Mouse (Mus musculus): ENCODE results near the gene Acap2. TPM values are rescaled to one million over a fixed set of nuclear protein-coding genes. Genes with fewer than 3 reads are reported as not detected.

Gene Acap2
- polyA plus RNA-seq, 1 experiment from 2014 or later, result 17.2 TPM

DNA sequence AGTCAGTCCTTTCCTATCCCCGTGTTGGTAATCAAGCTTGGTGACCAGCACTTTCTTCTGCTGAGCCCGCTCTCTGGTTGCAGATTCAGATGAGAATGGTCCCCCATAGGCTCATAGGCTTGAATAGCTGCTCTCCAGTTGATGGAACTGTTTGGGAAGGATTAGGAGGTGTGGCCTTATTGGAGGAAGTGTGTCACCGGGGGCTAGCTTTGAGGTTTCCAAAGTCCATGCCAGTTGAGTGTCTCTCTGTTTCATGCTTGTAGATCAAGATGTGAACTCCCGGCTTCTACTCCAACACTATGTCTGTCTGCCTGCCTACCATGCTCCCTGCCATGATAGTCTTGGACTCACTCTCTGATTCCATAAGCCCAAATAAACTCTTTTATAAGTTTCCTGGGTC is 14.2 kb upstream of the Acap2 start:
- H3K4me3 ChIP-seq (ENCODE audit: low read depth, low read length), result no peak overlapping the region
- DNase-seq (ENCODE audit: low spot score) (no peak), ATAC-seq (replicated peaks; ENCODE audit: low FRiP score) (no peak)
- no peak overlapping the region for H3K9ac ChIP-seq (ENCODE audit: low read depth, low read length)
- H3K4me2 ChIP-seq, result no peak overlapping the region
- H3K27ac ChIP-seq (ENCODE audit: low read depth, low read length), result no peak overlapping the region
- H3K9me3 ChIP-seq (ENCODE audit: control insufficient read depth, low read length), result no peaks in the 10 kb centered on the region; the same call in 1 of the 2 replicates
- H3K4me1 ChIP-seq (replicated peaks; ENCODE audit: control insufficient read depth, insufficient read depth, low read length), result no peaks in the 10 kb centered on the region
- WGBS, result 87% methylated on average over 4 of the region's 4 CpGs
- H3K27me3 ChIP-seq (replicated peaks; ENCODE audit: control insufficient read depth, insufficient read depth, low read length), result no peaks in the 10 kb centered on the region
- H3K36me3 ChIP-seq (ENCODE audit: control insufficient read depth, insufficient read depth, low read length), result no peaks in the 10 kb centered on the region

DNA sequence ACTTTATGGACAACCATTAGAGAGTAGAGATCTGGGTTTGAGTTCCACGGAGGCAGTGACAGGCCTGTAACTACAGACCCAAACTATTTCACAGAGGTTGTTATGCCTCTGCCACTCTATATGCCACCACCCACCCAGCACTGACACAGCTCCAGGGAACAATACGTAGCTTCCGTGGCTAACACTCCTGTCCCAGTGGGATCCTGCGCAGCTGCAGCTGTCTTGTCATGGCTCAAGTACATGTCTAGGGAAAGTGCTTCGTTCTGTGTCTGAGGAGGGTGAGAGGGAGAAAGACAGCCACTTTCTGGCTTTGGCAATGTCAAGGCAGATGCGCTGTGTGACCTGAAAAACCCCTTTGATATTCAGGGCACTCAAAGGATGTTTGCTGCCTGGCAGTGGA is 12.4 kb upstream of the Acap2 start:
- Histone ChIP-seq H3K9ac (ENCODE audit: low read depth, low read length) (no peak overlapping the region), H3K36me3 (ENCODE audit: control insufficient read depth, insufficient read depth, low read length) (no peaks in the 10 kb centered on the region), H3K4me3 (ENCODE audit: low read depth, low read length) (no peak overlapping the region), H3K4me1 (replicated peaks; ENCODE audit: control insufficient read depth, insufficient read depth, low read length) (no peaks in the 10 kb centered on the region; the same call in 1 of the 2 replicates), H3K9me3 (ENCODE audit: control insufficient read depth, low read length) (no peaks in the 10 kb centered on the region; the same call in 1 of the 2 replicates), H3K27ac (ENCODE audit: low read depth, low read length) (no peak overlapping the region), H3K27me3 (replicated peaks; ENCODE audit: control insufficient read depth, insufficient read depth, low read length) (peaks cover 4% of the 10 kb centered on the region; the same call in 1 of the 2 replicates), H3K4me2 (no peak overlapping the region)
- ATAC-seq (replicated peaks; ENCODE audit: low FRiP score), result no peak
- 84% methylated on average over 6 of the region's 6 CpGs for WGBS
- no peak for DNase-seq (ENCODE audit: low spot score)

DNA sequence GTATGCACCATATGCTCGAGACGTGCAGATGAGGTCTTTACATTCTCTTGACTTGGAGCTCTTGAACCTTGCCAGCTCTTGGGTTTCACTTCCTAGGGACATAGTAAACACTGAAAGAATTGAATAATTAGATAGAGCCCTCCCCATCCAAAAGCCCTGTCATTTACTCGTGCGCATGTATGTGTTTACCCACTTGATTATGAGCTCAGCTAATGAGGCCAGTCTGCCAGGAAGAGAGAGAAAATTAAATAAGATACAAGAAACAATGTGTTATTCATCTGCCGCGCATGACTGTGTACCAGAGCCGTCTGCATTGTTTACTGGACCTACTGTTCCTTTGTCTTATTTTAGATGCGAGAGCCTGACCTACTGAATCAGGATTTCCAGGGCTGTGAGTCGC is 10.5 kb upstream of the Acap2 start:
- WGBS, result 76% methylated on average over 9 of the region's 9 CpGs
- Histone ChIP-seq H3K36me3 (ENCODE audit: control insufficient read depth, insufficient read depth, low read length) (no peaks in the 10 kb centered on the region), H3K9ac (ENCODE audit: low read depth, low read length) (no peak overlapping the region), H3K9me3 (ENCODE audit: control insufficient read depth, low read length) (no peaks in the 10 kb centered on the region), H3K27me3 (replicated peaks; ENCODE audit: control insufficient read depth, insufficient read depth, low read length) (peaks cover 4% of the 10 kb centered on the region; the same call in 1 of the 2 replicates), H3K4me3 (ENCODE audit: low read depth, low read length) (no peak overlapping the region), H3K4me1 (replicated peaks; ENCODE audit: control insufficient read depth, insufficient read depth, low read length) (no peaks in the 10 kb centered on the region; the same call in 1 of the 2 replicates), H3K27ac (ENCODE audit: low read depth, low read length) (no peak overlapping the region), H3K4me2 (no peak overlapping the region)
- no peak for DNase-seq (ENCODE audit: low spot score)
- no peak for ATAC-seq (replicated peaks; ENCODE audit: low FRiP score)

DNA sequence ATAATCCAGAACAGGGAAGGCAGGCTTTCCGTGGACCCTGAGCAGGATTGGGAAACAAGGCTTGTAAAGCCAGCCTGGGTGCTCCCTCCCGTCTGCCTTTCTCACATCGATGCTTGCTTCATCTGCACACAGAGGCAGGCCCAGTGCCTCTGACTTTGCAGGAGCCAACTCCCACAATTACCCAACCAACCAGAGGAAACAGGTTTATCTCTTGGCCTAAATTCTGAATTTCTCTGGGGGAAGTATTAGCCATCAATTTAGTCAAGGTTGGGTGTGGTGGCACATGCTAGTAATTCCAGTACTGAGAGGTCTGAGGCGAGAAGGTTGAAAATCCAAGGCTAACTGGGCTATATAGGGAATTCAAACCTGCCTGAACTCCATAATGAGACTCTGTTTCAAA is 9.4 kb upstream of the Acap2 start:
- peaks cover 4% of the 10 kb centered on the region; the same call in 1 of the 2 replicates for H3K27me3 ChIP-seq (replicated peaks; ENCODE audit: control insufficient read depth, insufficient read depth, low read length)
- WGBS, result 47% methylated on average over 4 of the region's 4 CpGs
- DNase-seq (ENCODE audit: low spot score), result no peak

DNA sequence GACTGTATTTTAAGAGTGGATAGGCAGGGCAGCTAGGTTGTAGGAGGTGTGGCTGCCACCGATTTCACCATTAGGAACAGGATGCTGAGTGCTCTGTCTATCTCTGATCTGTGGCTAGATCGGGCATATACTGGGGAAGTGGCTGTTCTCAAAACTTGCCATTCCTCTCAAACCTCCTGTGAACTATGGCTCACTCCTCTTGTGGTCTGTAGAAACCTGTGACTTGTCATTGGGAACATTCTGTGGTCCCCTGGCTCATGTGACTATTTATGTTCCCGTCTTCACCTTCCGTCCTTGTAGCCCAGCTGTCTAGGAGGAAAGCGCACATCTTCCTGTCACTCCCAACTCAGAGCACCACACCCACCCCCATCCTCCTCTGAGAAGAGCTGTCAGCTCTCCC is 8.9 kb upstream of the Acap2 start:
- H3K4me2 ChIP-seq, result no peak overlapping the region
- no peak for DNase-seq (ENCODE audit: low spot score)
- peaks cover 4% of the 10 kb centered on the region; the same call in 1 of the 2 replicates for H3K27me3 ChIP-seq (replicated peaks; ENCODE audit: control insufficient read depth, insufficient read depth, low read length)
- H3K9ac ChIP-seq (ENCODE audit: low read depth, low read length), result no peak overlapping the region
- 33% methylated on average over 5 of the region's 5 CpGs for WGBS
- no peak overlapping the region for H3K27ac ChIP-seq (ENCODE audit: low read depth, low read length)
- no peak for ATAC-seq (replicated peaks; ENCODE audit: low FRiP score)
- H3K4me1 ChIP-seq (replicated peaks; ENCODE audit: control insufficient read depth, insufficient read depth, low read length), result no peaks in the 10 kb centered on the region; the same call in 1 of the 2 replicates
- no peaks in the 10 kb centered on the region for H3K9me3 ChIP-seq (ENCODE audit: control insufficient read depth, low read length)
- H3K36me3 ChIP-seq (ENCODE audit: control insufficient read depth, insufficient read depth, low read length), result no peaks in the 10 kb centered on the region
- no peak overlapping the region for H3K4me3 ChIP-seq (ENCODE audit: low read depth, low read length)

More for the DNA sequence above, 9.4 kb upstream of the Acap2 start:
- no peaks in the 10 kb centered on the region for H3K36me3 ChIP-seq (ENCODE audit: control insufficient read depth, insufficient read depth, low read length)
- H3K9ac ChIP-seq (ENCODE audit: low read depth, low read length), result no peak overlapping the region
- H3K9me3 ChIP-seq (ENCODE audit: control insufficient read depth, low read length), result no peaks in the 10 kb centered on the region
- no peak overlapping the region for H3K4me2 ChIP-seq
- no peaks in the 10 kb centered on the region; the same call in 1 of the 2 replicates for H3K4me1 ChIP-seq (replicated peaks; ENCODE audit: control insufficient read depth, insufficient read depth, low read length)
- H3K27ac ChIP-seq (ENCODE audit: low read depth, low read length), result no peak overlapping the region
- no peak overlapping the region for H3K4me3 ChIP-seq (ENCODE audit: low read depth, low read length)
- ATAC-seq (replicated peaks; ENCODE audit: low FRiP score), result no peak

DNA sequence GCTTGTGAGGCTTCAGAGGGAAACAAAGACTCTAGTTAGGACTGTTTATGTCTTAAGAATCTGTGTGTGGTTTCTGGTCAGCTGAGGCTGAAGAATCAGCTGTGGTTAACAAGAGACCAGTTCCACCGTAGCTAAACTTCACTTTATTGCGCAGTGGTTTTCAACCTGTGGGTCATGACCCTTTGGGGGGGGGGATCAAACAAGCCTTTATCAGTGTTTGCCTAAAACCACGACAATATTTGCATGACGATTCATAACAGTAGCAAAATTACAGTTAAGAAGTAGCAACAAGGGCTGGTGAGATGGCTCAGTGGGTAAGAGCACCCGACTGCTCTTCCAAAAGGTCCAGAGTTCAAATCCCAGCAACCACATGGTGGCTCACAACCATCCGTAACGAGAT is 4.7 kb upstream of the Acap2 start:
- Histone ChIP-seq H3K4me1 (replicated peaks; ENCODE audit: control insufficient read depth, insufficient read depth, low read length) (no peaks in the 10 kb centered on the region; the same call in none of the 2 replicates), H3K36me3 (ENCODE audit: control insufficient read depth, insufficient read depth, low read length) (no peaks in the 10 kb centered on the region), H3K27me3 (replicated peaks; ENCODE audit: control insufficient read depth, insufficient read depth, low read length) (peaks cover 4% of the 10 kb centered on the region; the same call in 1 of the 2 replicates), H3K9ac (ENCODE audit: low read depth, low read length) (no peak overlapping the region), H3K9me3 (ENCODE audit: control insufficient read depth, low read length) (no peaks in the 10 kb centered on the region), H3K4me3 (ENCODE audit: low read depth, low read length) (no peak overlapping the region), H3K4me2 (no peak overlapping the region), H3K27ac (ENCODE audit: low read depth, low read length) (no peak overlapping the region)
- no peak for ATAC-seq (replicated peaks; ENCODE audit: low FRiP score)
- WGBS, result 55% methylated on average over 5 of the region's 7 CpGs
- no peak for DNase-seq (ENCODE audit: low spot score)

DNA sequence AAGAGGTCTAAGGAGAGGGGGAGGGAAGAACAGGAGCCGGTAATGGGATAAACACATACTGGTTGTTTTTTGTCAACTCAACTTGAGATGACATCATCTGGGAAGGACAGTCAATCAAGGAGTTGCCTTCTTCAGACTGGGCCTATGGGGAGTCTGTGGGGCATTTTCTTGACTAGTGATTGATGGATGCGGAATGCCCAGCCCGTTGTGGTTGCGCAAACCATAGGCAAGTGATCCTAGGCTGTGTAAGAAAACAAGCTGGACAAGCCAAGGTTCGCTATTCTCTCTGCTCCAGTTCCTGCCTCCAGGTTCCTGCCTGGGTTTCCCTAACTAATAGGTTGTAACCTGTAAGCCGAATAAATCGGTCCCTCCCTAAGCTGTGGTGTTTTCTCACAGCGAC is 4.1 kb upstream of the Acap2 start:
- H3K27me3 ChIP-seq (replicated peaks; ENCODE audit: control insufficient read depth, insufficient read depth, low read length), result peaks cover 4% of the 10 kb centered on the region; the same call in 1 of the 2 replicates
- DNase-seq (ENCODE audit: low spot score), result no peak
- no peak overlapping the region for H3K4me2 ChIP-seq
- H3K9me3 ChIP-seq (ENCODE audit: control insufficient read depth, low read length), result no peaks in the 10 kb centered on the region
- no peak for ATAC-seq (replicated peaks; ENCODE audit: low FRiP score)
- H3K9ac ChIP-seq (ENCODE audit: low read depth, low read length), result no peak overlapping the region
- H3K4me3 ChIP-seq (ENCODE audit: low read depth, low read length), result no peak overlapping the region
- no peaks in the 10 kb centered on the region for H3K36me3 ChIP-seq (ENCODE audit: control insufficient read depth, insufficient read depth, low read length)
- no peak overlapping the region for H3K27ac ChIP-seq (ENCODE audit: low read depth, low read length)
- no peaks in the 10 kb centered on the region; the same call in none of the 2 replicates for H3K4me1 ChIP-seq (replicated peaks; ENCODE audit: control insufficient read depth, insufficient read depth, low read length)
- 81% methylated on average over 8 of the region's 8 CpGs for WGBS

DNA sequence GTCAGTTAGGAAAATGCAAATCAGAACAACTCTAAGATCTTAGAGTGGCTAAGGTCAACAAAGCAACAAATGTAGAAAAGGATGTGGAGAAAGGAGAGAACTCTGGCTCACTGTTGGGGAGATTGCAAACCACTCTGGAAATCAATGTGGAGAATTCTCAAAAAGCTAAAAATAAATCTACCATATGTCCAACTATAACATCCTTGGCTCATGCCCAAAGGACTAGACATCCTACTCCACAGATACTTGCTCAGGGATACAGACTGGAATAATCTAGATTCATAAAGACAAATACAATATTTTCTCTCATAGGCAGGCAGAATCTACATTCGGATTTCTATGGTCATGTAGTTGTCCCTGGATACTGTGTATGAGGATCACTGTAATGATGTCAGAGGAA is 3.2 kb upstream of the Acap2 start:
- WGBS, result 67% methylated on average over 1 of the region's 1 CpGs
- Histone ChIP-seq H3K9ac (ENCODE audit: low read depth, low read length) (no peak overlapping the region), H3K27me3 (replicated peaks; ENCODE audit: control insufficient read depth, insufficient read depth, low read length) (peaks cover 4% of the 10 kb centered on the region; the same call in 1 of the 2 replicates), H3K27ac (ENCODE audit: low read depth, low read length) (no peak overlapping the region), H3K4me2 (no peak overlapping the region), H3K9me3 (ENCODE audit: control insufficient read depth, low read length) (no peaks in the 10 kb centered on the region), H3K36me3 (ENCODE audit: control insufficient read depth, insufficient read depth, low read length) (no peaks in the 10 kb centered on the region), H3K4me1 (replicated peaks; ENCODE audit: control insufficient read depth, insufficient read depth, low read length) (peaks cover 3% of the 10 kb centered on the region; the same call in 1 of the 2 replicates), H3K4me3 (ENCODE audit: low read depth, low read length) (no peak overlapping the region)
- ATAC-seq (replicated peaks; ENCODE audit: low FRiP score) (no peak), DNase-seq (ENCODE audit: low spot score) (no peak)

DNA sequence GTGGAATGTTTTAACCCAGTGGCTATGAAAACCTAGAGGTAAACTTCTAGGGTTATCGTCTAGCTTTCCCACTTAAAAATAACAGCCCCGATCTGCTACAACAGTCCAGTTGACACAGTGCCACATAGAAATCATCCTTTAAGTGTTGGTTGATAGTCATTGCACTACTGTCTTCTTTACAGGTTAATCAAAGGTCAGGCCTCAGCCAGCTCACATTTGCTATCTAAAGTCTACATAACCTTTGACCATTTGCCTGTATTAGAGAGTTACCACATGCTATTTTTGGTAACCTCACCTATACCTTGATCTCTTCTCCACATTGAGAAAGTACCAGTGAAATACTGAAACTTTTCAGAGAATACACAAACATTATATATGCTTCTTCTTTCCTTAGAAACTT is 659 bp upstream of the Acap2 start:
- Histone ChIP-seq H3K27me3 (replicated peaks; ENCODE audit: control insufficient read depth, insufficient read depth, low read length) (no peaks in the 10 kb centered on the region), H3K4me1 (replicated peaks; ENCODE audit: control insufficient read depth, insufficient read depth, low read length) (peaks cover 3% of the 10 kb centered on the region; the same call in 1 of the 2 replicates), H3K4me3 (ENCODE audit: low read depth, low read length) (peak overlapping the region; percentile 27; the same call in 1 of the 2 replicates), H3K27ac (ENCODE audit: low read depth, low read length) (no peak overlapping the region), H3K4me2 (peak overlapping the region; percentile 96), H3K9me3 (ENCODE audit: control insufficient read depth, low read length) (no peaks in the 10 kb centered on the region), H3K9ac (ENCODE audit: low read depth, low read length) (no peak overlapping the region), H3K36me3 (ENCODE audit: control insufficient read depth, insufficient read depth, low read length) (no peaks in the 10 kb centered on the region)
- no peak for ATAC-seq (replicated peaks; ENCODE audit: low FRiP score)
- 61% methylated on average over 2 of the region's 2 CpGs for WGBS
- DNase-seq (ENCODE audit: low spot score), result no peak

Data from liver, embryonic 11.5 days (tissue).